Mouse (Mus musculus) hindbrain, embryonic 16.5 days (tissue): ENCODE measurements around the gene Sgms1. TPM values are rescaled to one million over a fixed set of nuclear protein-coding genes. Genes with fewer than 3 reads are reported as not detected.

Experiments used
- ATAC-seq: fragments of 200-750 bp; cut with Nextera tagmentation; 2 replicates; pipeline ENCODE4 v1.8.0; 2017; ENCODE audit warnings: moderate TSS enrichment, moderate library complexity
- H3K27ac ChIP-seq: fragments of 300-500 bp; sonication (generic); 2 replicates; pipeline ENCODE4 v1.5.1; 2014; ENCODE audit warnings: low read depth, mild to moderate bottlenecking, control low read depth, low read length, moderate library complexity
- H3K27me3 ChIP-seq: fragments of 300-500 bp; sonication (generic); replicated peaks from 2 replicates; pipeline ENCODE4 v1.6.1; 2014; ENCODE audit warnings: low read length; ENCODE audit not compliant: control insufficient read depth, insufficient read depth
- H3K36me3 ChIP-seq: fragments of 300-500 bp; sonication (generic); 2 replicates; pipeline ENCODE4 v1.6.1; 2014; ENCODE audit warnings: mild to moderate bottlenecking, low read length, moderate library complexity, mixed read lengths; ENCODE audit not compliant: control insufficient read depth, insufficient read depth
- H3K4me1 ChIP-seq: fragments of 300-500 bp; sonication (generic); 2 replicates; pipeline ENCODE4 v1.6.1; 2014; ENCODE audit warnings: low read depth, low read length; ENCODE audit not compliant: control insufficient read depth, insufficient read depth
- H3K4me2 ChIP-seq: fragments of 300-500 bp; sonication (generic); 2 replicates; pipeline ENCODE4 v1.6.1; 2014; ENCODE audit warnings: mild to moderate bottlenecking, low read length, control low read depth, moderate library complexity
- H3K4me3 ChIP-seq: fragments of 300-500 bp; sonication (generic); 2 replicates; pipeline ENCODE4 v1.5.1; 2014; ENCODE audit warnings: mild to moderate bottlenecking, low read length, control low read depth, moderate library complexity
- H3K9ac ChIP-seq: fragments of 300-500 bp; sonication (generic); 2 replicates; pipeline ENCODE4 v1.6.1; 2014; ENCODE audit warnings: low read depth, mild to moderate bottlenecking, control low read depth, low read length, moderate library complexity
- H3K9me3 ChIP-seq: fragments of 300-500 bp; sonication (generic); 2 replicates; pipeline ENCODE4 v1.6.1; 2014; ENCODE audit warnings: mild to moderate bottlenecking, low read length, moderate library complexity; ENCODE audit not compliant: control insufficient read depth
- WGBS: fragments of 180-500 bp; shearing (Covaris S2); extraction: QIAGEN DNeasy Blood & Tissue Kit; methylation state at CpG from one replicate; pipeline ENCODE4 v1.1.7; 2014; 5-methylcytosine and 5-hydroxymethylcytosine counted together
- polyA plus RNA-seq: library from polyadenylated mRNA; unstranded; fragments of >200 nt; fragmentation: Nextera tagmentation; extraction: Ambion mirVana; gene quantifications from 2 replicates; pipeline ENCODE4 v1.2.1, GENCODE M21; 2015

Sgms1 gene
- polyA plus RNA-seq, 1 experiment from 2014 or later: 21.7 TPM

DNA sequence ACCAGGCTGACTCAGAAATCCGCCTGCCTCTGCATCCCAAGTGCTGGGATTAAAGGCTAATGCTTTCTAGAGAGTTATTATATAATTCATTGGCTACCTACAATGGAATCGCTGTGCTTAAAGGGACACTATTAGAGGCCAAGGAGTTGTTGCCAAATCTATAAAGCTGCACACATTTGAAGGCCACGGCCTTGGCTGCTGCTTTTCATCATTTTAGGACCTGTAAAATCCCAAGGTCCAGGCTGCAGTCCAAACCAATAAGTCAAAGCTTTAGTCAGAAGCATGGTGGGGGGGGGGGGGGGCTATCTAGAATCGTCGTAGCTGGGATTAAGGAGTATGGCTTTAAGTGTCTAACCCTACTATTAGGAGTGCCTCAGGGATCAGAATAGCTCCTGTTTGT, 9.0 kb upstream of the Sgms1 start:
- no peaks in the 10 kb centered on the region for H3K36me3 ChIP-seq
- H3K4me3 ChIP-seq: no peak overlapping the region
- no peak overlapping the region for H3K27ac ChIP-seq
- ATAC-seq: no peak
- H3K27me3 ChIP-seq: no peaks in the 10 kb centered on the region
- no peak overlapping the region for H3K9ac ChIP-seq
- no peaks in the 10 kb centered on the region for H3K4me1 ChIP-seq
- WGBS: 93% methylated on average over 5 of the region's 5 CpGs
- H3K4me2 ChIP-seq: no peak overlapping the region
- no peaks in the 10 kb centered on the region for H3K9me3 ChIP-seq

DNA sequence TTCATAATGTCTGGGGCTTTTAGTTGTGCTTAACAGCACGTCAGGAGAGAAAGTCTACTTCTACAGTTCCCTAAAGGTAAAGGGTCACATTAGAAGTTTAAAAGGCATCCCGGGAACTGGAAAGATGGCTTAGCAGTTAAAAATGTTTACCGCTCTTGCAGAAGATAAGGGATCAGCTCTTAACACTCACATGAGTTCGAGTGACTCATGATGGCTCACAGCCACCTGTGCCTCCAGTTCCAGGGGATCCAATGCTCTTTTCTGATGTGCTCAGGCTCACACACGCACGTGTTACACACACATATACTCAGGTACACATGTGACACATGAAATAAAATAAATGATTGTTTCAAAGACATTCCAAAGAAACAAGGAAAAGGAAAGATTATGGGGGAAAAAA, 6.8 kb upstream of the Sgms1 start:
- ATAC-seq: no peak
- Histone ChIP-seq H3K9me3 (no peaks in the 10 kb centered on the region), H3K36me3 (no peaks in the 10 kb centered on the region), H3K4me2 (no peak overlapping the region), H3K27me3 (no peaks in the 10 kb centered on the region), H3K9ac (no peak overlapping the region), H3K27ac (no peak overlapping the region), H3K4me1 (no peaks in the 10 kb centered on the region), H3K4me3 (no peak overlapping the region)
- WGBS: 92% methylated on average over 6 of the region's 6 CpGs

DNA sequence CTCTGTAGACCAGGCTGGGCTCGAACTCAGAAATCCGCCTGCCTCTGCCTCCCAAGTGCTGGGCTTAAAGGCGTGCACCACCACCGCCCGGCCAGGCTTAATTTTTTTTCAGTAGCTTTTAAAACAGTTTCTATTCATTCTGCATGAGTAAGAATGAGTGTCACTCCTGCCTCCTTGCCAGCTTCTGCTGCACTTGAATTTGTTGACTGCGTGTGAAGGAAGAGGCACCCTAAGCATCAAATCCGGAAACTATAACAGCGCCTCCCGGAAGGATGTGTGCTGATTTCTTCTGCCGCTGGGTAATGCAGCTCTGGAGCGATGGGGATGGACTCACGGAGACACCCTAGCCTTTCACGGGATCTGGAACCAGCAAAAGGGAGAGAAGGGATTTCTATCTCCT, 5.3 kb upstream of the Sgms1 start:
- no peaks in the 10 kb centered on the region for H3K27me3 ChIP-seq
- H3K9ac ChIP-seq: no peak overlapping the region
- no peak overlapping the region for H3K27ac ChIP-seq
- H3K36me3 ChIP-seq: no peaks in the 10 kb centered on the region
- no peak overlapping the region for H3K4me3 ChIP-seq
- no peak for ATAC-seq
- no peaks in the 10 kb centered on the region for H3K9me3 ChIP-seq
- 93% methylated on average over 13 of the region's 13 CpGs for WGBS
- H3K4me2 ChIP-seq: no peak overlapping the region
- H3K4me1 ChIP-seq: peaks cover 3% of the 10 kb centered on the region

DNA sequence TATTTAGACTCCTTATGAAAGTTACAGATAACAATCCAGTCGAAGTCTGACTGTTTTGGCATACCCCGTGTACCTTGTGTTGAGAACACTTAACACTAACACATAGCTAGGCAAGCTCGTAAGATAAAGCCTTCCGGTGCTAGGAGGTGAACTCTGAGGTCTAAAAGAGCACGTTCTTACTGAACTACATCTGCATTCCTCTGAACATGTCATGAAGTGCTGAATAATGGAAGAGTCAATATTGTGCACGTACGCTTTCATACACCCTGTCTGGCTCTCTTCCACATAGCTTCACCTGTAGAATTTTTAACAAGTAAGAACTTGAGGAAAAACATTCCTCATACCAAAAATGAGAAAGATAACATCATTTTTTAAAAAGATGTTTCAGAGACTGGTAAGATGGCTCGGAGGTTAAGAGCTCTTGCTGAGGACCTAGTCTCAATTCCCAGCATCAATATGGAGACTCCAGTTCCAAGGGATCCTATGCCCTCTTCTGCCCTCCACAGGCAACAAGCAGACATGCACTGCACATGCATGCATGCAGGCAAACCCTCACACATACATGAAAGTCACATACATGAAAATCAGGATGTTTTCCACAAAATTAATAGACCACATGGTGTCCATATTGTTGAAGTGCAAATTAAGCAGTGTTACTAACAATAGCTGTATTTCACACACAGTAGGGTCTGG, 4.4 kb upstream of the Sgms1 start:
- peaks cover 5% of the 10 kb centered on the region for H3K4me1 ChIP-seq
- H3K27ac ChIP-seq: no peak overlapping the region
- no peaks in the 10 kb centered on the region for H3K27me3 ChIP-seq
- no peak overlapping the region for H3K4me3 ChIP-seq
- H3K9me3 ChIP-seq: no peaks in the 10 kb centered on the region
- no peaks in the 10 kb centered on the region for H3K36me3 ChIP-seq
- no peak for ATAC-seq
- H3K9ac ChIP-seq: no peak overlapping the region
- no peak overlapping the region for H3K4me2 ChIP-seq
- WGBS: 92% methylated on average over 8 of the region's 8 CpGs

DNA sequence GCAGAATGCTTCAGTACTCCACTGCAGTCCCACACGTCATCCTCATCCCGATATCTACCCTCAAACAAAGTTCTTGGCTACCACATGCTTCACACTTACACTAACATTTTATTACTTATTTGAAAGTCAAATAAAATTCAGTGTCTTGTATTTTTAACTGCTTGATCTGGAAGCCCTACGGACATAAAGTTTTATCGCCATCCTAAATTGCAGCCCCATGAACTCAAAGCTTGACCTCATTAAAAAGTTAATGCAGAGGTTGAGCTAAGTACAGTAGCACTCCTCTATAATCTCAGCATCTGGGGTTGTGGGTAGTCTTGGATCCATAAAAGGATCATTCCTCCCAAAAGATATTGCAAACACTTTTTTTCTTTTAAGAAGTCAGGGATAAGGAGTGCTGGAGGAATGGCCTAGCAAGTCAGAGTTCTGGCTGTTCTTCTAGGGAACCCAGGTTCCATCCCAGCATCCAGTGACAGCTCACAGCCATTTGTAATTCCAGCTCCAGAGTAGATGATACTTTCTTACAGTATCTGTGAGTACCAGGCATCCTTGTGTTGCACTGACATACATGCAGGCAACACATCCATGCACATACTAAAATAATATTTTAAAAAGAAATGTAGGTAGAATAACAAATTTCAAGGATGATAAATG, 3.7 kb upstream of the Sgms1 start:
- 97% methylated on average over 4 of the region's 4 CpGs for WGBS
- no peak overlapping the region for H3K27ac ChIP-seq
- H3K9me3 ChIP-seq: no peaks in the 10 kb centered on the region
- H3K4me3 ChIP-seq: no peak overlapping the region
- H3K36me3 ChIP-seq: no peaks in the 10 kb centered on the region
- H3K4me2 ChIP-seq: no peak overlapping the region
- no peak for ATAC-seq
- no peaks in the 10 kb centered on the region for H3K27me3 ChIP-seq
- peaks cover 5% of the 10 kb centered on the region for H3K4me1 ChIP-seq
- no peak overlapping the region for H3K9ac ChIP-seq

DNA sequence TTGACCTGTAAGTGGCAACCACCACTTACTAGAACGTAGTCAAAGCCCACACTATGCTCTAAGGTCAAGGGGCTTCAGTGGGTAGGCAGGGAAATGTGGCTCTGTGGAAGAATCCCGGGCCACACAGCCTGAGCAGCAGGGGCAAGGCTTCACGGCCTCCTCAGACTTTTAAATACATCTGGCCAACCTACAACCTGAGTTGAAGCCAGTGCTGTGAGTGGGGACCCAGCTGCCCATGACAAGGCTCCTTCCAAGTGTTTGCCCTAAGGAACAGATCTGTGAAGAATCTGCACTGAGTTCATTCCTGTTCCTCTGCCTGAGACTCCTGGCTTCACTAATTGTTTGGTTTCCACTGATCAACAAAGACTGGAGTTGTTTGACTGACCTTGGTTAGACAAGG, 1.9 kb upstream of the Sgms1 start:
- H3K4me1 ChIP-seq: peaks cover 14% of the 10 kb centered on the region
- no peaks in the 10 kb centered on the region for H3K27me3 ChIP-seq
- 98% methylated on average over 3 of the region's 3 CpGs for WGBS
- no peak overlapping the region for H3K4me2 ChIP-seq
- no peaks in the 10 kb centered on the region for H3K9me3 ChIP-seq
- ATAC-seq: no peak
- H3K27ac ChIP-seq: no peak overlapping the region
- no peak overlapping the region for H3K4me3 ChIP-seq
- H3K36me3 ChIP-seq: no peaks in the 10 kb centered on the region
- H3K9ac ChIP-seq: no peak overlapping the region

DNA sequence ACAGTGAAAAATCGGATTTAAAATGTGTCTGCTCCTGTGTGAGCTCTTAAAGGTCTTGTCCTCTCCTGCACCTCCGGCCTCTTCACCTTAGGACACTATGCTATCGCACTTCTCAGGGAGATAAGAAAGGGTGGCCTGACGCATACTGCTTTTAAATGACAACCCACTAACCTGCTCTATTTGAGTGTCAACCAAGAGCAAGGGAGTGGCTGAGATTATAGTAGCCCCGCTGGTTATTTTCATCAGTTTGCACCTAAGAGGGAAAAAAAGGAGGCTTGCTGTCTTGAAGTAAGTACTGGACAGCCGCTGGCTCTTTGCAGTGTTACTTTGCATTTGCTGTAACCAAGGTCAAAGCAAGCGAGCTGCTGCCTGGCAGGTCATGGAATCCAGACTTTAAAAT, 602 bp upstream of the Sgms1 start:
- 81% methylated on average over 7 of the region's 7 CpGs for WGBS
- Histone ChIP-seq H3K27me3 (no peaks in the 10 kb centered on the region), H3K4me2 (peak overlapping the region; percentile 85), H3K9ac (peak overlapping the region; percentile 89), H3K4me1 (peaks cover 16% of the 10 kb centered on the region), H3K36me3 (no peaks in the 10 kb centered on the region), H3K27ac (peak overlapping the region; percentile 97), H3K9me3 (no peaks in the 10 kb centered on the region), H3K4me3 (peak overlapping the region; percentile 68)
- no peak for ATAC-seq

DNA sequence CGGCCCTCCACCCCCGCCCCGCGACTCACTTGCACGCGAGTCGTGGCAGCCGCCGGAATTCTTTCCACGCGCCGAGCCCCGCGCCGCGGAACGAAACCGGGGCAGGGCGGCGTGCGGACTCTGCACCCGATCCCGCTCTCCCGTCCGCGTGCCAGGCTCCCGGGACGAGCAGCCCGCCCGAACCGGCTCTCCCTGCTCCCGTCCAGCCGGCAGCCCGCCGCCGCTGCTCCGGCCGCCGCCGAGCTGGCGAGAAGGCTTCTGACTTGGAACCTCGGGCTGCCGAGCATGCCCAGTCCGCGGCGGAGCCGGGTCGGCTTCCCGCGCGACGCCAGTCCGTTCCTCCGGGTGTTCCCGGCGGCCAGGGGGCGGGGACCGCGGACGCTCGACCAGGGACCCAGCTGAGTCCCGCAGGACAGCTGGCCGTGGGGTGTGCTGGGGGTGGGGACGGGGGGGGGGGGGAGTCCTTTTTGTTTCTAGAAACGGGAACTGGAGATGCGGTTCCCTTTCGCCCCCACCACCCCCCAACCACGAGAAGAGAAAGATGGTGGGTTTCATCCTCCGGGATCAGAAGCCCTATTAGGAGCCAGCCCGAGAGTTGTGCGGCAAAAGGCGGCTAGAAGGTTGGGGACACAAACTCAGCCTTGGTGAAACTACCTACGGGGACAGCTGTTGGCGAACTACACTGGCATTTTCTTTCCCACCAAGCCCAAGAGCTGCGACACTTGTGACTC, 1.2 kb downstream of the Sgms1 start:
- peak overlapping the region; percentile 89 for H3K9ac ChIP-seq
- H3K36me3 ChIP-seq: no peaks in the 10 kb centered on the region
- H3K27ac ChIP-seq: peak overlapping the region; percentile 97
- H3K4me2 ChIP-seq: peak overlapping the region; percentile 85
- H3K27me3 ChIP-seq: no peaks in the 10 kb centered on the region
- peak overlapping the region; percentile 68 for H3K4me3 ChIP-seq
- peaks cover 16% of the 10 kb centered on the region for H3K4me1 ChIP-seq
- WGBS: under 1% methylated on average over 66 of the region's 75 CpGs
- no peaks in the 10 kb centered on the region for H3K9me3 ChIP-seq
- peak; percentile 90 for ATAC-seq
